Mouse (Mus musculus): Measurements from ENCODE around the gene Fam129a.

GRCm38 (mm10) chr1:151741199-151741621 is 170.2 kb downstream of the Fam129a start:
- TF ChIP-seq POLR2AphosphoS2 (IDR thresholded peaks at IDR 0.05; ENCODE audit: low read depth, low read length) (no peak), USF1 (IDR thresholded peaks at IDR 0.05; ENCODE audit: low read depth, low read length) (no peak), UBTF (IDR thresholded peaks at IDR 0.05; ENCODE audit: low read depth, low read length) (no peak)

Data from CH12.LX (cell line).